Mouse (Mus musculus): ENCODE results near the gene Kif20b. TPM values are rescaled to one million over a fixed set of nuclear protein-coding genes. Genes with fewer than 3 reads are reported as not detected.
A peak's percentile ranks its signal among the peaks of the same experiment; 100 is the strongest.

Gene Kif20b
- polyA plus RNA-seq, 1 experiment from 2014 or later = 66.2 TPM

GRCm38 (mm10) chr19:34895082-34895481 lies 27.1 kb upstream of the Kif20b start:
- H3K36me3 ChIP-seq (ENCODE audit: poor library complexity, severe bottlenecking) = no peaks in the 10 kb centered on the region
- no peak overlapping the region for H3K4me2 ChIP-seq
- H3K4me3 ChIP-seq = no peak overlapping the region
- H3K9ac ChIP-seq = no peak overlapping the region
- H3K4me1 ChIP-seq = no peaks in the 10 kb centered on the region
- no peak overlapping the region for H3K27ac ChIP-seq
- H3K27me3 ChIP-seq = no peaks in the 10 kb centered on the region
- no peak for ATAC-seq
- 91% methylated on average over 4 of the region's 4 CpGs for WGBS
- H3K9me3 ChIP-seq (replicated peaks) = no peaks in the 10 kb centered on the region

GRCm38 (mm10) chr19:34897082-34897965 lies 24.8 kb upstream of the Kif20b start:
- Histone ChIP-seq H3K36me3 (ENCODE audit: poor library complexity, severe bottlenecking) (no peaks in the 10 kb centered on the region), H3K27ac (no peak overlapping the region), H3K4me1 (no peaks in the 10 kb centered on the region), H3K4me3 (no peak overlapping the region), H3K9ac (no peak overlapping the region), H3K9me3 (replicated peaks) (no peaks in the 10 kb centered on the region), H3K4me2 (no peak overlapping the region), H3K27me3 (no peaks in the 10 kb centered on the region)
- 93% methylated on average over 15 of the region's 15 CpGs for WGBS
- no peak for ATAC-seq

- H3K4me1 ChIP-seq = no peaks in the 10 kb centered on the region
- no peaks in the 10 kb centered on the region for H3K36me3 ChIP-seq (ENCODE audit: poor library complexity, severe bottlenecking)
- WGBS = 90% methylated on average over 4 of the region's 4 CpGs
- no peak for ATAC-seq
- no peak overlapping the region for H3K9ac ChIP-seq
- H3K4me3 ChIP-seq = no peak overlapping the region
- H3K4me2 ChIP-seq = no peak overlapping the region
- no peak overlapping the region for H3K27ac ChIP-seq
- 0 out of 2 replicates have a peak, but pooled peaks cover 3% of the 10 kb centered on the region for H3K9me3 ChIP-seq (replicated peaks)
- no peaks in the 10 kb centered on the region for H3K27me3 ChIP-seq
Observed at GRCm38 (mm10) chr19:34898941-34899340, 23.2 kb upstream of the Kif20b start.

- ATAC-seq = no peak
- 96% methylated on average over 7 of the region's 7 CpGs for WGBS
- Histone ChIP-seq H3K9ac (no peak overlapping the region), H3K27ac (no peak overlapping the region), H3K9me3 (replicated peaks) (0 out of 2 replicates have a peak, but pooled peaks cover 3% of the 10 kb centered on the region), H3K36me3 (ENCODE audit: poor library complexity, severe bottlenecking) (no peaks in the 10 kb centered on the region), H3K4me3 (no peak overlapping the region), H3K4me1 (no peaks in the 10 kb centered on the region), H3K4me2 (no peak overlapping the region), H3K27me3 (no peaks in the 10 kb centered on the region)
Observed at GRCm38 (mm10) chr19:34901266-34901665, 20.9 kb upstream of the Kif20b start.

GRCm38 (mm10) chr19:34901735-34902134 lies 20.4 kb upstream of the Kif20b start:
- no peak overlapping the region for H3K4me2 ChIP-seq
- H3K27ac ChIP-seq = no peak overlapping the region
- 0 out of 2 replicates have a peak, but pooled peaks cover 3% of the 10 kb centered on the region for H3K9me3 ChIP-seq (replicated peaks)
- WGBS = 86% methylated on average over 2 of the region's 2 CpGs
- no peaks in the 10 kb centered on the region for H3K4me1 ChIP-seq
- H3K4me3 ChIP-seq = no peak overlapping the region
- H3K36me3 ChIP-seq (ENCODE audit: poor library complexity, severe bottlenecking) = no peaks in the 10 kb centered on the region
- no peak overlapping the region for H3K9ac ChIP-seq
- ATAC-seq = no peak
- H3K27me3 ChIP-seq = no peaks in the 10 kb centered on the region

GRCm38 (mm10) chr19:34904032-34904431 lies 18.1 kb upstream of the Kif20b start:
- Histone ChIP-seq H3K27ac (no peak overlapping the region), H3K27me3 (no peaks in the 10 kb centered on the region), H3K9me3 (replicated peaks) (0 out of 2 replicates have a peak, but pooled peaks cover 3% of the 10 kb centered on the region), H3K9ac (no peak overlapping the region), H3K4me3 (no peak overlapping the region), H3K36me3 (ENCODE audit: poor library complexity, severe bottlenecking) (no peaks in the 10 kb centered on the region), H3K4me1 (no peaks in the 10 kb centered on the region), H3K4me2 (no peak overlapping the region)
- WGBS = 86% methylated on average over 5 of the region's 5 CpGs
- ATAC-seq = no peak

GRCm38 (mm10) chr19:34905424-34905823 lies 16.7 kb upstream of the Kif20b start:
- Histone ChIP-seq H3K36me3 (ENCODE audit: poor library complexity, severe bottlenecking) (no peaks in the 10 kb centered on the region), H3K9ac (no peak overlapping the region), H3K4me2 (no peak overlapping the region), H3K27ac (no peak overlapping the region), H3K9me3 (replicated peaks) (0 out of 2 replicates have a peak, but pooled peaks cover 3% of the 10 kb centered on the region), H3K4me1 (no peaks in the 10 kb centered on the region), H3K27me3 (no peaks in the 10 kb centered on the region), H3K4me3 (no peak overlapping the region)
- 93% methylated on average over 7 of the region's 7 CpGs for WGBS
- ATAC-seq = no peak

GRCm38 (mm10) chr19:34906772-34907171 lies 15.4 kb upstream of the Kif20b start:
- no peak for ATAC-seq
- H3K27ac ChIP-seq = no peak overlapping the region
- no peaks in the 10 kb centered on the region for H3K27me3 ChIP-seq
- no peak overlapping the region for H3K4me2 ChIP-seq
- no peaks in the 10 kb centered on the region for H3K36me3 ChIP-seq (ENCODE audit: poor library complexity, severe bottlenecking)
- 85% methylated on average over 5 of the region's 5 CpGs for WGBS
- H3K4me1 ChIP-seq = no peaks in the 10 kb centered on the region
- no peak overlapping the region for H3K9ac ChIP-seq
- no peak overlapping the region for H3K4me3 ChIP-seq
- H3K9me3 ChIP-seq (replicated peaks) = 0 out of 2 replicates have a peak, but pooled peaks cover 3% of the 10 kb centered on the region

GRCm38 (mm10) chr19:34912366-34912765 lies 9.8 kb upstream of the Kif20b start:
- ATAC-seq = no peak
- Histone ChIP-seq H3K9ac (no peak overlapping the region), H3K9me3 (replicated peaks) (no peaks in the 10 kb centered on the region), H3K36me3 (ENCODE audit: poor library complexity, severe bottlenecking) (no peaks in the 10 kb centered on the region), H3K27ac (no peak overlapping the region), H3K4me3 (no peak overlapping the region), H3K27me3 (no peaks in the 10 kb centered on the region), H3K4me1 (no peaks in the 10 kb centered on the region), H3K4me2 (no peak overlapping the region)

- ATAC-seq = no peak
- H3K27me3 ChIP-seq = no peaks in the 10 kb centered on the region
- WGBS = 90% methylated on average over 4 of the region's 4 CpGs
- H3K9me3 ChIP-seq (replicated peaks) = no peaks in the 10 kb centered on the region
- H3K36me3 ChIP-seq (ENCODE audit: poor library complexity, severe bottlenecking) = peaks cover 8% of the 10 kb centered on the region; the same call in 1 of the 2 replicates
- H3K4me1 ChIP-seq = peaks cover 13% of the 10 kb centered on the region
- H3K4me2 ChIP-seq = no peak overlapping the region
- no peak overlapping the region for H3K9ac ChIP-seq
- H3K27ac ChIP-seq = no peak overlapping the region
- H3K4me3 ChIP-seq = no peak overlapping the region
Observed at GRCm38 (mm10) chr19:34920066-34920465, 2.1 kb upstream of the Kif20b start.

GRCm38 (mm10) chr19:34920531-34920930 lies 1.6 kb upstream of the Kif20b start:
- no peak overlapping the region for H3K4me3 ChIP-seq
- H3K9ac ChIP-seq = no peak overlapping the region
- no peaks in the 10 kb centered on the region for H3K27me3 ChIP-seq
- no peak for ATAC-seq
- no peak overlapping the region for H3K4me2 ChIP-seq
- no peaks in the 10 kb centered on the region for H3K9me3 ChIP-seq (replicated peaks)
- peaks cover 12% of the 10 kb centered on the region; the same call in 1 of the 2 replicates for H3K36me3 ChIP-seq (ENCODE audit: poor library complexity, severe bottlenecking)
- 80% methylated on average over 3 of the region's 3 CpGs for WGBS
- H3K4me1 ChIP-seq = peaks cover 13% of the 10 kb centered on the region
- no peak overlapping the region for H3K27ac ChIP-seq

- H3K27ac ChIP-seq = no peak overlapping the region
- peak overlapping the region; percentile 72; the same call in 1 of the 2 replicates for H3K9ac ChIP-seq
Observed at GRCm38 (mm10) chr19:34921253-34921651, 909 bp upstream of the Kif20b start.

More at GRCm38 (mm10) chr19:34921253-34921651, 909 bp upstream of the Kif20b start:
- Histone ChIP-seq H3K9me3 (replicated peaks) (no peaks in the 10 kb centered on the region), H3K4me2 (peak overlapping the region; percentile 68), H3K27me3 (no peaks in the 10 kb centered on the region), H3K36me3 (ENCODE audit: poor library complexity, severe bottlenecking) (peaks cover 14% of the 10 kb centered on the region; the same call in 1 of the 2 replicates), H3K4me1 (peaks cover 13% of the 10 kb centered on the region), H3K4me3 (peak overlapping the region; percentile 80)
- 16% methylated on average over 7 of the region's 7 CpGs for WGBS
- ATAC-seq = peak; percentile 8; the same call in 1 of the 2 replicates

Measured in forebrain, embryonic 13.5 days (tissue).